Comparison of ENCODE assay signal across 8 mouse cellular contexts in genomic region chr11:69371601-69372000, GRCm38 (mm10). TPM values are rescaled to one million over a fixed set of nuclear protein-coding genes. Genes with fewer than 3 reads are reported as not detected.
DNase-seq lines count a peak whose midpoint lies in the region; ATAC-seq and TF ChIP-seq lines count a peak whose summit lies in the region.

No protein-coding gene starts in this region.

- intact Hi-C loops in gastrocnemius, adult 2 months (cut with DNase I) = no loop called here
- intact Hi-C loops in gastrocnemius, postnatal 14 days (cut with DNase I; ENCODE audit: low total_unique reads) = loop anchor here (5.0 kb wide), 1 partner anchor 34 kb away; no protein-coding TSS in a partner anchor

- no peak for DNase-seq in kidney, adult 8-10 months
- peak; percentile 42 for DNase-seq in embryo, embryonic 11 days
- no peak for DNase-seq in midbrain, embryonic 14.5 days
- DNase-seq in gastrocnemius, adult 2 months = no peak
- no peak for DNase-seq in gastrocnemius, postnatal 14 days
- DNase-seq in adrenal gland, adult 8-10 months = no peak

- H3K36me3 ChIP-seq in kidney, embryonic 14.5 days (ENCODE audit: control insufficient read depth, insufficient read depth, low read length) = peaks cover 28% of the 10 kb centered on the region
- peaks cover 16% of the 10 kb centered on the region for H3K36me3 ChIP-seq in hindbrain, embryonic 13.5 days
- H3K36me3 ChIP-seq in midbrain, embryonic 14.5 days (ENCODE audit: control insufficient read depth, insufficient read depth, low read length) = peaks cover 4% of the 10 kb centered on the region; the same call in 1 of the 2 replicates

- H3K27me3 ChIP-seq in kidney, embryonic 14.5 days (ENCODE audit: control insufficient read depth, insufficient read depth, low read length) = no peaks in the 10 kb centered on the region
- H3K27me3 ChIP-seq in hindbrain, embryonic 13.5 days = no peaks in the 10 kb centered on the region
- H3K27me3 ChIP-seq in midbrain, embryonic 14.5 days (ENCODE audit: control insufficient read depth, insufficient read depth, low read length) = no peaks in the 10 kb centered on the region

- peaks cover 23% of the 10 kb centered on the region for H3K4me1 ChIP-seq in kidney, embryonic 14.5 days (ENCODE audit: control insufficient read depth, insufficient read depth, low read length)
- H3K4me1 ChIP-seq in hindbrain, embryonic 13.5 days (replicated peaks) = peaks cover 45% of the 10 kb centered on the region
- H3K4me1 ChIP-seq in midbrain, embryonic 14.5 days (ENCODE audit: control insufficient read depth, insufficient read depth, low read length) = peaks cover 27% of the 10 kb centered on the region

- no peak for TF ChIP-seq CTCF in gastrocnemius, adult 2 months (IDR thresholded peaks at IDR 0.05)

- peak overlapping the region; percentile 40 for H3K4me2 ChIP-seq in kidney, embryonic 14.5 days (replicated peaks; ENCODE audit: low read depth, low read length)
- peak overlapping the region; percentile 40 for H3K4me2 ChIP-seq in hindbrain, embryonic 13.5 days
- H3K4me2 ChIP-seq in midbrain, embryonic 14.5 days (ENCODE audit: low read length) = peak overlapping the region; percentile 45

- peak overlapping the region; percentile 15; the same call in 1 of the 2 replicates for H3K4me3 ChIP-seq in kidney, embryonic 14.5 days (ENCODE audit: low read length)
- peak overlapping the region; percentile 7; the same call in 1 of the 2 replicates for H3K4me3 ChIP-seq in hindbrain, embryonic 13.5 days
- H3K4me3 ChIP-seq in midbrain, embryonic 14.5 days (replicated peaks; ENCODE audit: low read depth, low read length) = peak overlapping the region; percentile 1; the same call in 1 of the 2 replicates
- no peak overlapping the region for H3K4me3 ChIP-seq in gastrocnemius, adult 2 months

- no peaks in the 10 kb centered on the region for H3K9me3 ChIP-seq in kidney, embryonic 14.5 days (ENCODE audit: control insufficient read depth, low read length)
- H3K9me3 ChIP-seq in hindbrain, embryonic 13.5 days = no peaks in the 10 kb centered on the region
- H3K9me3 ChIP-seq in midbrain, embryonic 14.5 days (ENCODE audit: control insufficient read depth, low read length) = no peaks in the 10 kb centered on the region

- peak overlapping the region; percentile 34; the same call in 1 of the 2 replicates for H3K9ac ChIP-seq in kidney, embryonic 14.5 days (ENCODE audit: low read depth, low read length)
- peak overlapping the region; percentile 53 for H3K9ac ChIP-seq in hindbrain, embryonic 13.5 days
- peak overlapping the region; percentile 37; the same call in 1 of the 2 replicates for H3K9ac ChIP-seq in midbrain, embryonic 14.5 days (replicated peaks; ENCODE audit: low read length)

- H3K27ac ChIP-seq in kidney, embryonic 14.5 days (ENCODE audit: low read depth, low read length) = peak overlapping the region; percentile 82; the same call in 1 of the 2 replicates
- H3K27ac ChIP-seq in hindbrain, embryonic 13.5 days = peak overlapping the region; percentile 84
- H3K27ac ChIP-seq in midbrain, embryonic 14.5 days (replicated peaks; ENCODE audit: low read depth, low read length) = peak overlapping the region; percentile 74
- no peak overlapping the region for H3K27ac ChIP-seq in gastrocnemius, adult 2 months

- WGBS in kidney, embryonic 14.5 days = 35% methylated on average over 12 of the region's 12 CpGs
- WGBS in hindbrain, embryonic 13.5 days = 15% methylated on average over 12 of the region's 12 CpGs
- 25% methylated on average over 12 of the region's 12 CpGs for WGBS in midbrain, embryonic 14.5 days

- ATAC-seq in kidney, embryonic 14.5 days (ENCODE audit: low FRiP score, low TSS enrichment) = no peak
- ATAC-seq in hindbrain, embryonic 13.5 days (ENCODE audit: low FRiP score) = no peak; the same call in 1 of the 2 replicates
- no peak for ATAC-seq in midbrain, embryonic 14.5 days (ENCODE audit: low FRiP score, low TSS enrichment)

RNA-seq across cellular contexts. Expression of gene Chd3, which starts 2.4 kb away (rescaled TPM):
- polyA plus RNA-seq in kidney, embryonic 14.5 days (2014; fragmentation: Nextera tagmentation; extraction: Ambion mirVana) = 56.7 and 59.7 TPM in 2 replicates
- 92.4 and 93.5 TPM in 2 replicates for polyA plus RNA-seq in hindbrain, embryonic 13.5 days (2015; fragmentation: Nextera tagmentation; extraction: Ambion mirVana)
- polyA plus RNA-seq in midbrain, embryonic 14.5 days (2014; fragmentation: Nextera tagmentation; extraction: Ambion mirVana) = 77.5 and 80.8 TPM in 2 replicates
- total RNA-seq in gastrocnemius, adult 2 months (2021) = 1 to 10 TPM; 6.8 to 9.4 TPM
- 10 to 100 TPM; 25.5 to 28.7 TPM for total RNA-seq in gastrocnemius, postnatal 14 days (2021)
- 100 to 1,000 TPM in 2 of 4 experiments, 10 to 100 TPM in 2; 89.8 to 169 (median 115) TPM for total RNA-seq in adrenal gland, adult 8-10 months (2022)

RNA-seq across cellular contexts. Expression of gene Naa38, which starts 23.7 kb away (rescaled TPM):
- polyA plus RNA-seq in kidney, embryonic 14.5 days (2014; fragmentation: Nextera tagmentation; extraction: Ambion mirVana) = 172 and 221 TPM in 2 replicates
- 103 and 105 TPM in 2 replicates for polyA plus RNA-seq in hindbrain, embryonic 13.5 days (2015; fragmentation: Nextera tagmentation; extraction: Ambion mirVana)
- polyA plus RNA-seq in midbrain, embryonic 14.5 days (2014; fragmentation: Nextera tagmentation; extraction: Ambion mirVana) = 97.6 and 123 TPM in 2 replicates
- total RNA-seq in gastrocnemius, adult 2 months (2021) = 10 to 100 TPM; 62.4 to 86.0 TPM
- total RNA-seq in gastrocnemius, postnatal 14 days (2021) = 10 to 100 TPM; 79.5 to 87.9 TPM
- 100 to 1,000 TPM; 138 to 160 (median 154) TPM for total RNA-seq in adrenal gland, adult 8-10 months (2022)

RNA-seq across cellular contexts. Expression of gene Cyb5d1, which starts 23.8 kb away (rescaled TPM):
- polyA plus RNA-seq in kidney, embryonic 14.5 days (2014; fragmentation: Nextera tagmentation; extraction: Ambion mirVana) = 11.1 and 23.9 TPM in 2 replicates
- polyA plus RNA-seq in hindbrain, embryonic 13.5 days (2015; fragmentation: Nextera tagmentation; extraction: Ambion mirVana) = 34.9 and 35.5 TPM in 2 replicates
- polyA plus RNA-seq in midbrain, embryonic 14.5 days (2014; fragmentation: Nextera tagmentation; extraction: Ambion mirVana) = 17.0 and 24.8 TPM in 2 replicates
- 10 to 100 TPM; 34.9 to 36.0 TPM for total RNA-seq in gastrocnemius, adult 2 months (2021)
- total RNA-seq in gastrocnemius, postnatal 14 days (2021) = 10 to 100 TPM; 19.0 to 20.7 TPM
- 10 to 100 TPM; 53.9 to 65.7 (median 60.5) TPM for total RNA-seq in adrenal gland, adult 8-10 months (2022)

RNA-seq across cellular contexts. Expression of gene Tmem88, which starts 26.4 kb away (rescaled TPM):
- 36.8 and 39.6 TPM in 2 replicates for polyA plus RNA-seq in kidney, embryonic 14.5 days (2014; fragmentation: Nextera tagmentation; extraction: Ambion mirVana)
- 7.1 and 8.7 TPM in 2 replicates for polyA plus RNA-seq in hindbrain, embryonic 13.5 days (2015; fragmentation: Nextera tagmentation; extraction: Ambion mirVana)
- 2.6 and 4.9 TPM in 2 replicates for polyA plus RNA-seq in midbrain, embryonic 14.5 days (2014; fragmentation: Nextera tagmentation; extraction: Ambion mirVana)
- total RNA-seq in gastrocnemius, adult 2 months (2021) = 1 to 10 TPM; 6.5 to 7.4 TPM
- 10 to 100 TPM; 12.8 to 15.2 TPM for total RNA-seq in gastrocnemius, postnatal 14 days (2021)
- 10 to 100 TPM in 2 of 4 experiments, 1 to 10 TPM in 2; 6.3 to 16.0 (median 10.4) TPM for total RNA-seq in adrenal gland, adult 8-10 months (2022)

RNA-seq across cellular contexts. Expression of gene Rnf227, which starts 31.3 kb away (rescaled TPM):
- polyA plus RNA-seq in kidney, embryonic 14.5 days (2014; fragmentation: Nextera tagmentation; extraction: Ambion mirVana) = 16.4 and 17.6 TPM in 2 replicates
- polyA plus RNA-seq in hindbrain, embryonic 13.5 days (2015; fragmentation: Nextera tagmentation; extraction: Ambion mirVana) = 163 and 166 TPM in 2 replicates
- polyA plus RNA-seq in midbrain, embryonic 14.5 days (2014; fragmentation: Nextera tagmentation; extraction: Ambion mirVana) = 222 and 270 TPM in 2 replicates
- total RNA-seq in gastrocnemius, adult 2 months (2021) = not detected
- under 1 TPM; 0.35 to 0.68 TPM for total RNA-seq in gastrocnemius, postnatal 14 days (2021)
- 10 to 100 TPM in 1 of 4 experiments, 1 to 10 TPM in 3; 5.0 to 10.2 (median 6.7) TPM for total RNA-seq in adrenal gland, adult 8-10 months (2022)
